Mouse (Mus musculus) frontal cortex, postnatal 10 days (tissue): Measurements from ENCODE around the gene Dicer1.
"Not testable (repeated sequence)": the region's sequence is repeated elsewhere in the genome, so short reads cannot be mapped to it uniquely, and the experiment has no call there.

Experiments used
- DNase-seq, 2 experiments: peaks; one replicate each; pipeline ENCODE4 v3.0.0; 2022; ENCODE audit warnings: low spot score in 2 of 2, mixed read lengths in 1 of 2

Dicer1 gene

GRCm38 (mm10) chr12:104740841-104741787, 10.6 kb downstream of the Dicer1 start:
- DNase-seq, result no peak

- no peak for DNase-seq
These were observed 12.8 kb downstream of the Dicer1 start for GRCm38 (mm10) chr12:104738931-104739330.

GRCm38 (mm10) chr12:104738446-104738845, 13.3 kb downstream of the Dicer1 start:
- DNase-seq, result no peak

GRCm38 (mm10) chr12:104737666-104738065, 14.1 kb downstream of the Dicer1 start:
- no peak for DNase-seq

GRCm38 (mm10) chr12:104735993-104736395, 15.8 kb downstream of the Dicer1 start:
- DNase-seq, result no peak

- DNase-seq, result no peak
These were observed 18.6 kb downstream of the Dicer1 start for GRCm38 (mm10) chr12:104733165-104733564.

- DNase-seq, result no peak
These were observed 20.0 kb downstream of the Dicer1 start for GRCm38 (mm10) chr12:104731782-104732181.

- not testable (repeated sequence) for DNase-seq
These were observed 25.3 kb downstream of the Dicer1 start for GRCm38 (mm10) chr12:104726436-104726835.

GRCm38 (mm10) chr12:104722056-104722455, 29.7 kb downstream of the Dicer1 start:
- no peak for DNase-seq

GRCm38 (mm10) chr12:104721011-104721410, 30.7 kb downstream of the Dicer1 start:
- no peak for DNase-seq

- no peak for DNase-seq
These were observed 32.8 kb downstream of the Dicer1 start for GRCm38 (mm10) chr12:104718956-104719355.

- no peak for DNase-seq
These were observed 35.3 kb downstream of the Dicer1 start for GRCm38 (mm10) chr12:104716409-104716808.

GRCm38 (mm10) chr12:104715453-104715852, 36.3 kb downstream of the Dicer1 start:
- no peak for DNase-seq

- no peak for DNase-seq
These were observed 51.5 kb downstream of the Dicer1 start for GRCm38 (mm10) chr12:104700266-104700665.

- peak in 1 of 2 experiments; percentile 37 for DNase-seq
These were observed 52.0 kb downstream of the Dicer1 start for GRCm38 (mm10) chr12:104699753-104700152.

GRCm38 (mm10) chr12:104695514-104695913, 56.2 kb downstream of the Dicer1 start:
- no peak for DNase-seq

- DNase-seq, result no peak
These were observed 58.9 kb downstream of the Dicer1 start for GRCm38 (mm10) chr12:104692864-104693263.

- DNase-seq, result no peak
These were observed 61.3 kb downstream of the Dicer1 start for GRCm38 (mm10) chr12:104690412-104690811.

GRCm38 (mm10) chr12:104688870-104689269, 62.9 kb downstream of the Dicer1 start:
- no peak for DNase-seq

- no peak for DNase-seq
These were observed 67.3 kb downstream of the Dicer1 start for GRCm38 (mm10) chr12:104684411-104684931.

GRCm38 (mm10) chr12:104679819-104680132, 72.0 kb downstream of the Dicer1 start:
- DNase-seq, result no peak

- DNase-seq, result no peak
These were observed 72.5 kb downstream of the Dicer1 start for GRCm38 (mm10) chr12:104679121-104679818.

- no peak for DNase-seq
These were observed 73.3 kb downstream of the Dicer1 start for GRCm38 (mm10) chr12:104678462-104678861.
